Mouse (Mus musculus) retina, postnatal 1 day (tissue): ENCODE measurements around the gene Prr5.

ENCODE experiments used
- DNase-seq: peaks from one replicate; pipeline ENCODE4 v3.0.0-alpha.2; 2012

Prr5 gene

GRCm38 (mm10) chr15:84668938-84669747, at the start of gene Prr5:
Gene Prr5, plus strand, starts transcription at chr15:84669620.
- no peak for DNase-seq

GRCm38 (mm10) chr15:84620028-84620427, 49.4 kb upstream of the Prr5 start:
- DNase-seq = no peak

- DNase-seq = peak; percentile 85
Measured at GRCm38 (mm10) chr15:84621722-84622428, 47.5 kb upstream of the Prr5 start.

GRCm38 (mm10) chr15:84624870-84625269, 44.5 kb upstream of the Prr5 start:
- peak; percentile 84 for DNase-seq

- peak; percentile 66 for DNase-seq
Measured at GRCm38 (mm10) chr15:84625712-84626414, 43.6 kb upstream of the Prr5 start.

- peak; percentile 55 for DNase-seq
Measured at GRCm38 (mm10) chr15:84627308-84627707, 42.1 kb upstream of the Prr5 start.

- DNase-seq = peak; percentile 84
Measured at GRCm38 (mm10) chr15:84629680-84630079, 39.7 kb upstream of the Prr5 start.

- DNase-seq = peak; percentile 81
Measured at GRCm38 (mm10) chr15:84631560-84631959, 37.9 kb upstream of the Prr5 start.

GRCm38 (mm10) chr15:84634361-84634760, 35.1 kb upstream of the Prr5 start:
- DNase-seq = no peak

GRCm38 (mm10) chr15:84638405-84638804, 31.0 kb upstream of the Prr5 start:
- no peak for DNase-seq

- DNase-seq = no peak
Measured at GRCm38 (mm10) chr15:84639072-84639450, 30.4 kb upstream of the Prr5 start.

GRCm38 (mm10) chr15:84639451-84640136, 29.8 kb upstream of the Prr5 start:
- no peak for DNase-seq

GRCm38 (mm10) chr15:84640722-84641121, 28.7 kb upstream of the Prr5 start:
- DNase-seq = no peak

- no peak for DNase-seq
Measured at GRCm38 (mm10) chr15:84641127-84641526, 28.3 kb upstream of the Prr5 start.

- DNase-seq = no peak
Measured at GRCm38 (mm10) chr15:84641948-84642347, 27.5 kb upstream of the Prr5 start.

GRCm38 (mm10) chr15:84643178-84643577, 26.2 kb upstream of the Prr5 start:
- DNase-seq = no peak

- no peak for DNase-seq
Measured at GRCm38 (mm10) chr15:84651481-84651880, 17.9 kb upstream of the Prr5 start.

GRCm38 (mm10) chr15:84653151-84653550, 16.3 kb upstream of the Prr5 start:
- DNase-seq = no peak

GRCm38 (mm10) chr15:84653979-84654966, 15.1 kb upstream of the Prr5 start:
- peak; percentile 97 for DNase-seq

- DNase-seq = no peak
Measured at GRCm38 (mm10) chr15:84654975-84655374, 14.4 kb upstream of the Prr5 start.

GRCm38 (mm10) chr15:84656689-84657088, 12.7 kb upstream of the Prr5 start:
- no peak for DNase-seq
